Mouse (Mus musculus) hindbrain, embryonic 16.5 days (tissue): ENCODE measurements around the gene Gm11032. TPM values are rescaled to one million over a fixed set of nuclear protein-coding genes. Genes with fewer than 3 reads are reported as not detected.
A peak's percentile ranks its signal among the peaks of the same experiment; 100 is the strongest.

Experiments used
- ATAC-seq: fragments of 200-750 bp; cut with Nextera tagmentation; 2 replicates; pipeline ENCODE4 v1.8.0; 2017; ENCODE audit warnings: moderate TSS enrichment, moderate library complexity
- H3K27ac ChIP-seq: fragments of 300-500 bp; sonication (generic); 2 replicates; pipeline ENCODE4 v1.5.1; 2014; ENCODE audit warnings: low read depth, mild to moderate bottlenecking, control low read depth, low read length, moderate library complexity
- H3K27me3 ChIP-seq: fragments of 300-500 bp; sonication (generic); replicated peaks from 2 replicates; pipeline ENCODE4 v1.6.1; 2014; ENCODE audit warnings: low read length; ENCODE audit not compliant: control insufficient read depth, insufficient read depth
- H3K36me3 ChIP-seq: fragments of 300-500 bp; sonication (generic); 2 replicates; pipeline ENCODE4 v1.6.1; 2014; ENCODE audit warnings: mild to moderate bottlenecking, low read length, moderate library complexity, mixed read lengths; ENCODE audit not compliant: control insufficient read depth, insufficient read depth
- H3K4me1 ChIP-seq: fragments of 300-500 bp; sonication (generic); 2 replicates; pipeline ENCODE4 v1.6.1; 2014; ENCODE audit warnings: low read depth, low read length; ENCODE audit not compliant: control insufficient read depth, insufficient read depth
- H3K4me2 ChIP-seq: fragments of 300-500 bp; sonication (generic); 2 replicates; pipeline ENCODE4 v1.6.1; 2014; ENCODE audit warnings: mild to moderate bottlenecking, low read length, control low read depth, moderate library complexity
- H3K4me3 ChIP-seq: fragments of 300-500 bp; sonication (generic); 2 replicates; pipeline ENCODE4 v1.5.1; 2014; ENCODE audit warnings: mild to moderate bottlenecking, low read length, control low read depth, moderate library complexity
- H3K9ac ChIP-seq: fragments of 300-500 bp; sonication (generic); 2 replicates; pipeline ENCODE4 v1.6.1; 2014; ENCODE audit warnings: low read depth, mild to moderate bottlenecking, control low read depth, low read length, moderate library complexity
- H3K9me3 ChIP-seq: fragments of 300-500 bp; sonication (generic); 2 replicates; pipeline ENCODE4 v1.6.1; 2014; ENCODE audit warnings: mild to moderate bottlenecking, low read length, moderate library complexity; ENCODE audit not compliant: control insufficient read depth
- WGBS: fragments of 180-500 bp; shearing (Covaris S2); extraction: QIAGEN DNeasy Blood & Tissue Kit; methylation state at CpG from one replicate; pipeline ENCODE4 v1.1.7; 2014; 5-methylcytosine and 5-hydroxymethylcytosine counted together
- polyA plus RNA-seq: library from polyadenylated mRNA; unstranded; fragments of >200 nt; fragmentation: Nextera tagmentation; extraction: Ambion mirVana; gene quantifications from 2 replicates; pipeline ENCODE4 v1.2.1, GENCODE M21; 2015

Gm11032 gene
- polyA plus RNA-seq, 1 experiment from 2014 or later, result not detected

DNA sequence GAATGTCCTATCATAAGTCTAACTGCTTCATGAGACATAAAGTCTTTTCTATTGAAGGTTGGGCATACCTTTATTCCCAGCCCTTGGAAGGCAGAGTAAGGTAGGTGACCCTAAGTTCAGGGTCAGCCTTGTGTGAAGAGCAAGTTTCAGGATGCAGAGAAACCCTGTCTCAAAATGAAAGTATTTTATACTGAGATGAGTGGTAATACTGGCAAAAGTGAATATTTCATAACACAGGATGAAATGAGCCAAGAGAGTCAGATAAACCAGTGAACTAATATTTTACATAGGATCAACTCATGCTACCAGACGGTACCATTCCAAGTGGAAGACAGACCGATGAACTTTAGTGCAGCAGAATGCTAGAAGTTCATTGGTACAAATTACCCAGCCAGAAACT lies 21.5 kb upstream of the Gm11032 start:
- WGBS, result 97% methylated on average over 2 of the region's 2 CpGs
- Histone ChIP-seq H3K27me3 (no peaks in the 10 kb centered on the region), H3K27ac (no peak overlapping the region)

GRCm38 (mm10) chr11:4599916-4600315 lies 20.0 kb upstream of the Gm11032 start:
- peaks cover 5% of the 10 kb centered on the region for H3K4me1 ChIP-seq
- no peaks in the 10 kb centered on the region for H3K27me3 ChIP-seq
- H3K27ac ChIP-seq, result no peak overlapping the region
- H3K4me2 ChIP-seq, result no peak overlapping the region
- H3K9ac ChIP-seq, result no peak overlapping the region
- WGBS, result 89% methylated on average over 3 of the region's 3 CpGs
- no peak overlapping the region for H3K4me3 ChIP-seq
- no peak for ATAC-seq
- no peaks in the 10 kb centered on the region for H3K9me3 ChIP-seq
- H3K36me3 ChIP-seq, result no peaks in the 10 kb centered on the region

More for the DNA sequence above, 21.5 kb upstream of the Gm11032 start:
- Histone ChIP-seq H3K4me2 (no peak overlapping the region), H3K4me3 (no peak overlapping the region), H3K36me3 (no peaks in the 10 kb centered on the region), H3K9ac (no peak overlapping the region), H3K9me3 (no peaks in the 10 kb centered on the region), H3K4me1 (peaks cover 6% of the 10 kb centered on the region)
- ATAC-seq, result no peak

DNA sequence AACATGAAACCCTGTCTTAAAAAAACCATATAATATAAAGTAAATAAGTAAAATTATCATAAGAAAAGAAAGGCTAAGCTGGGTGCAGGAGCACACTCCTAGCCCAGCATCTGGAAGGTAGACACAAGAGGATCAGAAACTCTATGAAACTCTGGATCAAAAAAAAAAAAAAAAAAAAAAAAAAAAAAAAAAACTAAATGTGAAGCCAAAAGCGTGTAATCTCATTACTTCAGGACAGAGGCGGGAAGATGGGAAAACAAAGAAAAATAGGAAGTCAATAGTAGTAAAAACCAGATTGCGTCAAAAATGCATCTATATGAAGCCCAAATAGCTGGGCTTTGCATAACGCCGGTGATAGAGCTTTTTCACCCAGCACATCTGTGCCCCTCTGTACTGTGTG lies 18.0 kb upstream of the Gm11032 start:
- WGBS, result 75% methylated on average over 5 of the region's 5 CpGs
- no peak overlapping the region for H3K27ac ChIP-seq

DNA sequence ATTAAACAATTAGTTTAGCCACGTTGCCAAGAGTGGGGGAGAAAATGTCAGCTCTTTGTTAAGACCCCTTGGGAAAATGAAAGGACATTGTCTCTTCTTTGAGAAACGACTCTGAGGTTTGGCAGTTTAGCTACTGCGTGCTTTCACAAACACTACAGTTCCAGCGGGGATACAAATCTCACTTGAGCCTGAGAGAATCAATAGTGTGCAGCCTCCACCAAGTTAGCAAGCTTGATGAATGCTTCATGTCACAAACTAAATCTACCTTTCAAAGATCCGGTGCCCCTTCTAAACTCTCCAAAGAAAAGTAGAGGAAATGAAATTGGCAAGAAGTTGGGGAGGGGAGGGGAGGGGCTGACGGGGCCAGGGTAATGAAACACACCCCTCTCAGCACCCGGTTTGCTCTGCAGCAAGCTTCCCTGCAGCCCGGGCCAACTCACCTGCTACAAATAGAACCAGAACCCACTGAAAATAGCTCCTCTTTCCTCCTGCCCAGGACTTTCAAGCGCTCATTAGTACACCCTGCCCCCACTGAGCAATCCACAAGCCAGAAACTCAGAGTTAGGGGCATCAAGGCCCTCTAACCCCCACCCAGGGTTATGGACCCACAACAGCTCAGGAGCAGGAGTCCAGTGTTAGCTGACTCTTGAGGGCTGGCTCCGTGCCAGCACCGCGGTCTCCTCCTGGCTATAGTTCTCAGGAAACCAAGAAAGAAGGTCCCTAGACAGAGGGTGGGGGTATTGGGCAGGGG lies 17.0 kb upstream of the Gm11032 start:
- no peaks in the 10 kb centered on the region for H3K9me3 ChIP-seq
- no peak overlapping the region for H3K4me2 ChIP-seq
- no peak overlapping the region for H3K27ac ChIP-seq
- no peaks in the 10 kb centered on the region for H3K27me3 ChIP-seq
- ATAC-seq, result peak; percentile 30
- H3K9ac ChIP-seq, result no peak overlapping the region
- H3K4me1 ChIP-seq, result peaks cover 5% of the 10 kb centered on the region
- 23% methylated on average over 12 of the region's 12 CpGs for WGBS
- H3K4me3 ChIP-seq, result no peak overlapping the region
- no peaks in the 10 kb centered on the region for H3K36me3 ChIP-seq

More for the DNA sequence above, 18.0 kb upstream of the Gm11032 start:
- H3K27me3 ChIP-seq, result no peaks in the 10 kb centered on the region
- H3K4me3 ChIP-seq, result no peak overlapping the region
- H3K4me1 ChIP-seq, result peaks cover 5% of the 10 kb centered on the region
- ATAC-seq, result no peak
- H3K9me3 ChIP-seq, result no peaks in the 10 kb centered on the region
- H3K9ac ChIP-seq, result no peak overlapping the region
- no peak overlapping the region for H3K4me2 ChIP-seq
- H3K36me3 ChIP-seq, result no peaks in the 10 kb centered on the region

GRCm38 (mm10) chr11:4604441-4604840 lies 15.4 kb upstream of the Gm11032 start:
- no peak overlapping the region for H3K4me2 ChIP-seq
- H3K27me3 ChIP-seq, result no peaks in the 10 kb centered on the region
- no peak overlapping the region for H3K27ac ChIP-seq
- H3K9me3 ChIP-seq, result no peaks in the 10 kb centered on the region
- no peak for ATAC-seq
- WGBS, result 51% methylated on average over 6 of the region's 6 CpGs
- H3K4me1 ChIP-seq, result peaks cover 5% of the 10 kb centered on the region
- H3K9ac ChIP-seq, result no peak overlapping the region
- H3K4me3 ChIP-seq, result no peak overlapping the region
- no peaks in the 10 kb centered on the region for H3K36me3 ChIP-seq

DNA sequence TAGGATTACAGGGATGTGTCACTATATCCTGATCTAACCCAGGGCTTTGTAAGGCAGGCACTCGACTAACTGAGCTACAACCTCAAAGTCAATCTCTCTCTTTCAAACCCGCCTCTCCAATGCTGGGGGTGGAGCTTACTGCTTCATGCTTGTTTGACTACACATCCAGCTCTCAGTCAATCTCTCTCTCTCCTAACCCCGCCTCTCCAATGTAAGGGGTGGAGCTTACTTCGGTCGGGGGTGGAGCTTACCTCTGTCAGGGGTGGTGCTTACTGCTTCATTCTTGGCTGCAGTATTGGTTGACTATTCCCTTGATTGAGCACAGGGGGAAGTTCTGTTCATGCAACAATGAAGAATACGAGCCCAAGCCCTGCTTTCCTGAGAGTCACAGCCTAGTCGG lies 14.5 kb upstream of the Gm11032 start:
- Histone ChIP-seq H3K4me2 (no peak overlapping the region), H3K36me3 (no peaks in the 10 kb centered on the region), H3K27ac (no peak overlapping the region), H3K4me3 (no peak overlapping the region), H3K27me3 (no peaks in the 10 kb centered on the region), H3K4me1 (peaks cover 5% of the 10 kb centered on the region), H3K9me3 (no peaks in the 10 kb centered on the region), H3K9ac (no peak overlapping the region)
- WGBS, result 58% methylated on average over 7 of the region's 7 CpGs
- no peak for ATAC-seq

DNA sequence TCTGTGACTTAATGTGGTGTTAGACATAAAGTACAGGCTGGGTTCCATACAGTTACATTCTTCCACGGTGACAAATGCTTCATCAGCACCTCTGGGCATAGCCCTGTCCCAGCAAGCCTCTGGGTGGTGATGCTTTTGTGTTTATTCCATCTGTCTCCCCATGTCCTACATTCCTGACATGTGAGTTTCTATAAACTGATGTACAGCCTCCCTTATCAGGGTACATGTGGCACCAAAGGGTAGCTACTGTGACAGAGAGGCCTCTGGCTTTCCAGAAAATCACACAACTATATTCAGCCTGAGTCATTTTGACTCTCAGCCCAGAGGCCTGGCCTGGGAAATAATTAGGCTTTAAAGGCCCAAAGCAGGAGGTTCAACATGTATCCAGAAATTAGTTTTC lies 13.3 kb upstream of the Gm11032 start:
- Histone ChIP-seq H3K4me1 (peaks cover 5% of the 10 kb centered on the region), H3K27ac (no peak overlapping the region), H3K4me2 (no peak overlapping the region), H3K9ac (no peak overlapping the region), H3K9me3 (no peaks in the 10 kb centered on the region), H3K36me3 (no peaks in the 10 kb centered on the region), H3K27me3 (no peaks in the 10 kb centered on the region), H3K4me3 (no peak overlapping the region)
- 71% methylated on average over 1 of the region's 1 CpGs for WGBS
- no peak for ATAC-seq

DNA sequence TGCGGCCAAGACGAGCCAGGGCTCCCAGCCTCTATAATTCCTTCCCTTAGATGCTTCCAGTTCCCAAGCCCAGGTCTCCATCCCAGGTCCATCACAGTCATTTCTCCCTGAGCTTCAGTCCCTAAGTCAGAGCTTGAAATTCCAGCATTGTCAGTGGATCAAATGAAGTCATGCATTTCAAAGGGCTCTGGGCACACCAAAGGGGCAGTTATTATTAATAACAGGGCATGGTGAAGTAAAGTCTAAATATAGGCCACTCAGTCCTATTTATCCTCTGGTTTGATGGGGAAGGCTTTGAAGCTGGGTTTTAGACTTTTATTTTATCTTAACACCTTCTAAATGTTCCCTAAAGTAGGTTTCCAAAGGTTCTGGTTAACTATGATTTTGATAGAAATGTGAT lies 8.0 kb upstream of the Gm11032 start:
- Histone ChIP-seq H3K9ac (no peak overlapping the region), H3K9me3 (no peaks in the 10 kb centered on the region), H3K27me3 (no peaks in the 10 kb centered on the region), H3K36me3 (no peaks in the 10 kb centered on the region), H3K4me3 (no peak overlapping the region), H3K27ac (no peak overlapping the region), H3K4me1 (no peaks in the 10 kb centered on the region), H3K4me2 (no peak overlapping the region)
- ATAC-seq, result no peak
- 66% methylated on average over 2 of the region's 2 CpGs for WGBS

DNA sequence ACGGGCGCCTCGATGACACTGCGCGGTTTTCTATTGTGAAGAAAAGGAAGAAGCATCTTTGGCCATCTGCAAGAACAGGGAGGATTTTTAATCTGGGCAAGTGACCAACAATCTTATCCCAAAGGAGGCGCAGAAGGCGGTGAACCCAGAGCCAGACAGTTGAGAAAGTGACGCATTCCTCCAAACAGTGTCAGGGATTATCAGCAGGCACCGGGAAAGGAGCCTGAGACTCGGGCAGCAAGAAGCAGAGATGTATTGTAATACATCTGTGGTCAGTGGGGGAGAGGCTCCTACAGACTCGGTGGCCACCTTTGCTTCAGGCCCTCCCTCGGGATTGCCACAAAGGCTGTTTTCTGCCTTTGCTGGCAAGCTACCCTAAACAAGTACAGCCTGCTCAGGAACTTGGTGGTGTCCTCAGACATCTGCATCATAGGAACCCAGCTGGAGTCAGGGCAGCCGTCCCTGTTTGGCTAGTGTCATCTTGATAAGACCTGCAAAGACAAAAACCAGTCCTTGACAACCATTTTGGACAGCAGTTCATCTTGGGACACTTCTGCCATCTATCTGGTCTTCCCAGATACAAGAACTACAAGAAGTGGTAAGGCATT lies 738 bp downstream of the Gm11032 start:
- H3K27ac ChIP-seq, result no peak overlapping the region
- H3K36me3 ChIP-seq, result no peaks in the 10 kb centered on the region
- no peak overlapping the region for H3K9ac ChIP-seq
- H3K9me3 ChIP-seq, result no peaks in the 10 kb centered on the region
- 60% methylated on average over 13 of the region's 13 CpGs for WGBS
- H3K4me2 ChIP-seq, result no peak overlapping the region
- H3K27me3 ChIP-seq, result no peaks in the 10 kb centered on the region
- H3K4me1 ChIP-seq, result no peaks in the 10 kb centered on the region
- H3K4me3 ChIP-seq, result no peak overlapping the region
- no peak for ATAC-seq
